Mouse (Mus musculus) ES-Bruce4 (cell line): ENCODE results near the gene Jund. TPM values are rescaled to one million over a fixed set of nuclear protein-coding genes. Genes with fewer than 3 reads are reported as not detected.

Source experiments
- H3K27ac ChIP-seq: 2 replicates; pipeline ENCODE4 v1.5.1; 2012; ENCODE audit warnings: low read length, inconsistent platforms; ENCODE audit not compliant: insufficient read depth
- H3K27me3 ChIP-seq: 2 replicates; pipeline ENCODE4 v1.6.1; 2012; ENCODE audit warnings: mild to moderate bottlenecking, low read length, inconsistent platforms; ENCODE audit not compliant: control insufficient read depth, poor library complexity, insufficient read depth, severe bottlenecking
- H3K36me3 ChIP-seq: 2 replicates; pipeline ENCODE4 v1.6.1; 2012; ENCODE audit warnings: inconsistent platforms, mild to moderate bottlenecking, low read length, moderate library complexity; ENCODE audit not compliant: control insufficient read depth, poor library complexity, insufficient read depth, severe bottlenecking
- H3K4me1 ChIP-seq: one replicate; pipeline ENCODE4 v1.8.1; 2011; ENCODE audit warnings: low read length; ENCODE audit not compliant: control insufficient read depth, insufficient read depth
- H3K4me3 ChIP-seq: 2 replicates; pipeline ENCODE4 v1.5.1; 2011; ENCODE audit warnings: low read depth, mild to moderate bottlenecking, low read length
- H3K9ac ChIP-seq: 2 replicates; pipeline ENCODE4 v1.6.1; 2012; ENCODE audit warnings: low read depth, mild to moderate bottlenecking, inconsistent platforms; ENCODE audit not compliant: poor library complexity, severe bottlenecking
- H3K9me3 ChIP-seq: replicated peaks from 2 replicates; pipeline ENCODE4 v1.6.1; 2012; ENCODE audit warnings: mild to moderate bottlenecking, low read length, inconsistent platforms; ENCODE audit not compliant: control insufficient read depth, poor library complexity, insufficient read depth, severe bottlenecking
- CTCF ChIP-seq: IDR thresholded peaks from one replicate; pipeline ENCODE4 v1.8.1; 2011; ENCODE audit warnings: low read depth, low read length
- EP300 ChIP-seq: IDR thresholded peaks from 2 replicates; pipeline ENCODE4 v1.6.1; 2011; ENCODE audit warnings: low read depth, low read length; ENCODE audit not compliant: insufficient read depth
- POLR2A ChIP-seq: IDR thresholded peaks from one replicate; pipeline ENCODE4 v1.8.1; 2011; ENCODE audit warnings: low read length; ENCODE audit not compliant: insufficient read depth
- polyA plus RNA-seq: library from polyadenylated mRNA; stranded (reverse); fragments of >200 nt; gene quantifications from 2 replicates; pipeline ENCODE4 v1.2.4, GENCODE M21; 2011; ENCODE audit warnings: low read depth; ENCODE audit not compliant: missing spikeins, insufficient read depth, insufficient read length

Gene Jund
- polyA plus RNA-seq, 1 experiment, result 56.6 TPM

DNA sequence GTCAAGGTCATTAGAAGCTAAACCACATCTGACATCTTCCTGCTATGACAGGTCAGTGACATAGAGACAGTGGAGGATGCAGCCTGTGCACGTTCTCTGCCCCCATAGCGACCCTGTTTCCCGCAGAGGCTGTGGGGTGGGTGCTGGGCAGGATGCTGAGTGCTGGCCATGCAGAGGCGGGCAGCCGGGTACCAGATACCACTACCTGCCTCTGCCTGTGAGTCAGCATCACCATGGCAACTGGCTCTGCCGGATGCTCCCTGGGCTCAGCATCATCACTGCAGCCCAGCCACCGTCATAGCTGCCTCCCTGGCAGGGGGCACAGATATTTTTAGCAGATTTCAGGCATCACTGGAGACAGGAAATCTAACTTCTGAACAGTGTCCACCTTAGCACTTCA, 14.5 kb upstream of the Jund start:
- Histone ChIP-seq H3K4me3 (no peak overlapping the region), H3K9ac (no peak overlapping the region)

DNA sequence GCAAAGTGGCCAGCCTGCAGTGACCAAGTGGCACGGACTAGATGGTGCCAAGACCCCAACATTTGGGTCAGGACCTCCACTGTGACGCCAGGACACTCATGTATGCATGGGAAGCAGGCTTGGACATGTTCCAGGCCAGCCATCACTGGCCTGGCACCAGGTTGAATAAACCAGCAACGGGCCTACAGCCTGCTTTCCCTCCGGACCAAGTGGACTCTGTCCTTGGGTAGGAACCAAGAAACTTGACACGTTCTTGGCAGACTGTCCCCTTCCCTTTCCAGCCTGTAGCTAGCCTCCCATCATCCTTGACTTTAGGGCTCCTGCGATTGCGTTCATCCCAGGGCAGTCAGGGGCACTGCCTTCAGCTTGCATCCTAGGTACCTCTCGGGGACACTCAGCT, 11.2 kb upstream of the Jund start:
- TF ChIP-seq CTCF (no peak), EP300 (no peak), POLR2A (no peak)
- Histone ChIP-seq H3K36me3 (no peaks in the 10 kb centered on the region), H3K27ac (no peak overlapping the region), H3K4me1 (no peaks in the 10 kb centered on the region), H3K9ac (no peak overlapping the region), H3K27me3 (no peaks in the 10 kb centered on the region), H3K4me3 (no peak overlapping the region), H3K9me3 (no peaks in the 10 kb centered on the region)

More for the DNA sequence above, 14.5 kb upstream of the Jund start:
- no peaks in the 10 kb centered on the region for H3K9me3 ChIP-seq
- H3K27me3 ChIP-seq, result no peaks in the 10 kb centered on the region
- no peak for TF ChIP-seq CTCF
- peaks cover 4% of the 10 kb centered on the region for H3K4me1 ChIP-seq
- H3K36me3 ChIP-seq, result peaks cover 5% of the 10 kb centered on the region; the same call in 1 of the 2 replicates
- no peak overlapping the region for H3K27ac ChIP-seq

DNA sequence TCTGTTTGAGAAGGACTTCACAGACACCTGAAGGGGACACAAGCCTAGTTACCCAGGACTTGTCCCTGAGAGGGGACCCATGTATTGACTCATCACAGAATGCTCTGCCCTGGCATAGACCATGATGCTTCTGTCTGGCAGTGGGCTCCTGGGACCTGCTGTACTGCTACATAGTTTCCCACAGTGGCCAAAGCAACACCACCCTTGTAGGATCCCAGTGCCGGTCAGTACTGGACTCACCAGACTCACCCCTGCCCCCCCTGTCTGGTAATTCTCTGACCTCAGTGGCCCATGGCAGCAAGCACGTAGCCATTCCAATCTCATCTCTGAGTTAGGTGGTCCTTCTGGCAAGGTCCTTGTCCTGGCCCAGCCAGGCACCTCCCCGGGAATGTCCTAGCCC, 10.6 kb upstream of the Jund start:
- no peak overlapping the region for H3K9ac ChIP-seq
- TF ChIP-seq CTCF (no peak), POLR2A (no peak), EP300 (no peak)
- no peak overlapping the region for H3K4me3 ChIP-seq
- H3K36me3 ChIP-seq, result no peaks in the 10 kb centered on the region
- H3K27ac ChIP-seq, result no peak overlapping the region
- H3K4me1 ChIP-seq, result no peaks in the 10 kb centered on the region
- H3K27me3 ChIP-seq, result no peaks in the 10 kb centered on the region
- H3K9me3 ChIP-seq, result no peaks in the 10 kb centered on the region

DNA sequence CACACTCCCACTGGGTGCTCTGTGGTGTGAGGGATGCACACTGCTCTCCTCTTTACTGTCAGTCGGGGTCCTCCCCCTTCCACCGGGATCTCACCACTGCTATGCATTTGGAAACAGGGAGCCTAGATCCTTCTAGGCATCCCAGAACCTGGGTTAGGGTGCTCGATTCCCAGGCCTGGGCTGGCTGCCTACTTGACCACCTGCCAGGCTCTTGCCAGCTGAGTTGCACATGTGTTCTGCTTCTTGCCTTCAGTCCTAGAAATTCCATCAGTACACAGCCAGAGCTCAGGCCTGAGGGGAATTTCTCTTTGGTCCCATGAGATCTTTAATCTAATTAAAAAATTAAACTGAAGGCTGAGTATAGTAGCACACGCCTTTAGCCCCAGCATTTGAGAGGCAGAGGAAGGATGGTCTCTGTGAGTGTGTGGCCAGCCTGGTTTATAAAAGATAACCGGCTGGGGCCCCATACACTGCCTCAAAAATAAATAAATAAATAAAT, 8.8 kb upstream of the Jund start:
- H3K4me3 ChIP-seq, result no peak overlapping the region
- H3K27me3 ChIP-seq, result no peaks in the 10 kb centered on the region
- peaks cover 3% of the 10 kb centered on the region for H3K4me1 ChIP-seq
- no peaks in the 10 kb centered on the region for H3K9me3 ChIP-seq
- H3K36me3 ChIP-seq, result no peaks in the 10 kb centered on the region
- TF ChIP-seq CTCF, result no peak
- no peak for TF ChIP-seq EP300
- TF ChIP-seq POLR2A, result no peak
- no peak overlapping the region for H3K27ac ChIP-seq
- H3K9ac ChIP-seq, result no peak overlapping the region

DNA sequence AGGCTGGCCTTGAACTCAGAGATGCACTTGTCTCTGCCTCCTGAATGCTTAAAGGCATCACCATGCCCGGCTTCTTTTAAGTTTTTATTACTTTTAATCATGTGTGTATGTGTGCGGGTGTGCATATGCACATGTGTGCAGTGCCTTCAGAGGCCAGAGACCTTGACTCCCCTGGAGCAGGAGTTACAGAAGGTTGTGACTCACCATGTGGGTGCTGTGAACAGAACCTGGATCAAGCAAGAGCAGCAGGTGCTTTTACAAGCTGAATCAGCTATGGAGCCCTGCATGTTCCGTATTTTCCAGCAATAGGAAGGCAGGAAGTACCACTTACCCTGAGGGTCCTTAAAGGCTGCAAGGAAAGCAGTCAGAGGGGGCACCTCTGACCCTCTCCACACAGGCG, 7.5 kb upstream of the Jund start:
- TF ChIP-seq EP300 (no peak), POLR2A (no peak), CTCF (no peak)
- Histone ChIP-seq H3K27me3 (no peaks in the 10 kb centered on the region), H3K4me3 (peak overlapping the region; percentile 60), H3K9ac (peak overlapping the region; percentile 80), H3K27ac (peak overlapping the region; percentile 78), H3K36me3 (no peaks in the 10 kb centered on the region), H3K4me1 (peaks cover 3% of the 10 kb centered on the region), H3K9me3 (no peaks in the 10 kb centered on the region)

DNA sequence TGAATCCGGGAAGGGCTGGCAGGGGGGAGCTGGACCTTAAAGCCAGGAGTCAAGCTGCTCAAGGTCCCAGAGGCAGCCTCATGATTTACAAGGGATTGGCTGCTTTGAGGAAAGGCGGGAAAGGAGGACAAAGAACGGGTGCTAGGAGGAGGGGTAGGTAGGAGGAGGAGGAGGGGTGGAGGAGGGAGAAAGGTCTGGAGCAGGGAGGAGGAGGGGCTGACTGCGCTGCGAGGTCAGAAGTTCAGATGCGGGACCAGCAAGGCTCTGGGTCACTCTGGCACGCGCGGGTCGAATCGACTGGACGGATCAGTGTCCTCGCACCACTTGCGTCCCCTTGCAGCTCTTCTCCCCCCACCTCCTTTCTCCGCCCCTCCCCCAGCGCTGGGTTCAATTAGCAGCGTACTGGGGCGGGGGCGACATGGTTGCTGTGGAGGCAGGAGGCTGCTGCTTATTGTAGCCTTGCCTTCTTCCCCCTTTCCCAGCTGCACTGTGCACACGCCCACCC, 7.0 kb upstream of the Jund start:
- no peaks in the 10 kb centered on the region for H3K36me3 ChIP-seq
- peak overlapping the region; percentile 78 for H3K27ac ChIP-seq
- TF ChIP-seq EP300 (peak; percentile 81), CTCF (no peak), POLR2A (peak; percentile 11)
- H3K4me3 ChIP-seq, result peak overlapping the region; percentile 60
- H3K9ac ChIP-seq, result peak overlapping the region; percentile 80
- H3K27me3 ChIP-seq, result no peaks in the 10 kb centered on the region
- peaks cover 3% of the 10 kb centered on the region for H3K4me1 ChIP-seq
- no peaks in the 10 kb centered on the region for H3K9me3 ChIP-seq

DNA sequence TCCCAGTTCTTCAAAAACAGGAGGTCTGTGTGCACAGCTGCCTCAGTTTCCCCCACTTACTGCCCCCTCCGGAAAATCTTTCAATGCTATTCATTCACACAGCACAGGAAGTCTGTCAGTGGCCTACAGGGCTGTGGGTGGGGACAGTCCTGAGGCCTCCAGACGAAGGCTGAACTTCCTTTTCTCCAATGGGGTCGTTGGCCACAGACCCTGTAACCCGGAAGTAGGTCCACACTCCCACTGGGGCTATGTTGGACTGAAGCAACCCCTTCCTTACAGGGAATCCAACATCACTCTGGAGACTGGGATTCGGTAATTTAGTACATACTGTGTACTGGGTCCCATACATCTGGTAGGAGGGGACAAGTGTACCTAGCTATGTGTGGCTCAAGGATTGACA, 5.1 kb upstream of the Jund start:
- H3K27ac ChIP-seq, result no peak overlapping the region
- no peak overlapping the region for H3K9ac ChIP-seq
- no peaks in the 10 kb centered on the region for H3K36me3 ChIP-seq
- no peaks in the 10 kb centered on the region for H3K27me3 ChIP-seq
- TF ChIP-seq CTCF, result no peak
- no peak for TF ChIP-seq EP300
- no peak for TF ChIP-seq POLR2A
- no peak overlapping the region for H3K4me3 ChIP-seq
- H3K9me3 ChIP-seq, result no peaks in the 10 kb centered on the region
- H3K4me1 ChIP-seq, result peaks cover 3% of the 10 kb centered on the region
